Mouse (Mus musculus) hindbrain, embryonic 11.5 days (tissue): ENCODE measurements around the gene Xpo6. TPM values are rescaled to one million over a fixed set of nuclear protein-coding genes. Genes with fewer than 3 reads are reported as not detected.

Experiments used
- ATAC-seq: fragments of 200-750 bp; cut with Nextera tagmentation; 2 replicates; pipeline ENCODE4 v1.8.0; 2017; ENCODE audit warnings: mild to moderate bottlenecking, moderate TSS enrichment, moderate library complexity; ENCODE audit not compliant: low FRiP score
- DNase-seq: peaks from one replicate; pipeline ENCODE4 v3.0.0-alpha.2; 2015; ENCODE audit warnings: low spot score
- H3K27ac ChIP-seq: fragments of 300-500 bp; sonication (generic); 2 replicates; pipeline ENCODE4 v1.5.1; 2014; ENCODE audit warnings: mild to moderate bottlenecking, low read depth, low read length
- H3K27me3 ChIP-seq: fragments of 300-500 bp; sonication (generic); 2 replicates; pipeline ENCODE4 v1.6.1; 2014; ENCODE audit warnings: mild to moderate bottlenecking, low read length, moderate library complexity, mixed read lengths; ENCODE audit not compliant: control insufficient read depth, insufficient read depth
- H3K36me3 ChIP-seq: fragments of 300-500 bp; sonication (generic); 2 replicates; pipeline ENCODE4 v1.6.1; 2014; ENCODE audit warnings: mild to moderate bottlenecking, low read length, moderate library complexity, mixed read lengths; ENCODE audit not compliant: control insufficient read depth, insufficient read depth
- H3K4me1 ChIP-seq: fragments of 300-500 bp; sonication (generic); replicated peaks from 2 replicates; pipeline ENCODE4 v1.6.1; 2014; ENCODE audit warnings: low read length, mixed read lengths; ENCODE audit not compliant: control insufficient read depth, insufficient read depth
- H3K4me2 ChIP-seq: fragments of 300-500 bp; sonication (generic); replicated peaks from 2 replicates; pipeline ENCODE4 v1.6.1; 2014; ENCODE audit warnings: mild to moderate bottlenecking, low read depth, low read length
- H3K4me3 ChIP-seq: fragments of 300-500 bp; sonication (generic); 2 replicates; pipeline ENCODE4 v1.5.1; 2014; ENCODE audit warnings: low read depth, low read length
- H3K9ac ChIP-seq: fragments of 300-500 bp; sonication (generic); 2 replicates; pipeline ENCODE4 v1.6.1; 2014; ENCODE audit warnings: low read depth, low read length
- H3K9me3 ChIP-seq: fragments of 300-500 bp; sonication (generic); 2 replicates; pipeline ENCODE4 v1.6.1; 2016; ENCODE audit warnings: low read length; ENCODE audit not compliant: control insufficient read depth
- WGBS: fragments of 180-500 bp; shearing (Covaris S2); extraction: QIAGEN DNeasy Blood & Tissue Kit; methylation state at CpG from one replicate; pipeline ENCODE4 v1.1.7; 2014; 5-methylcytosine and 5-hydroxymethylcytosine counted together
- polyA plus RNA-seq: library from polyadenylated mRNA; unstranded; fragments of >200 nt; fragmentation: Nextera tagmentation; extraction: Ambion mirVana; gene quantifications from 2 replicates; pipeline ENCODE4 v1.2.1, GENCODE M21; 2014

Xpo6 gene
- polyA plus RNA-seq, 1 experiment from 2014 or later = 69.4 TPM

DNA sequence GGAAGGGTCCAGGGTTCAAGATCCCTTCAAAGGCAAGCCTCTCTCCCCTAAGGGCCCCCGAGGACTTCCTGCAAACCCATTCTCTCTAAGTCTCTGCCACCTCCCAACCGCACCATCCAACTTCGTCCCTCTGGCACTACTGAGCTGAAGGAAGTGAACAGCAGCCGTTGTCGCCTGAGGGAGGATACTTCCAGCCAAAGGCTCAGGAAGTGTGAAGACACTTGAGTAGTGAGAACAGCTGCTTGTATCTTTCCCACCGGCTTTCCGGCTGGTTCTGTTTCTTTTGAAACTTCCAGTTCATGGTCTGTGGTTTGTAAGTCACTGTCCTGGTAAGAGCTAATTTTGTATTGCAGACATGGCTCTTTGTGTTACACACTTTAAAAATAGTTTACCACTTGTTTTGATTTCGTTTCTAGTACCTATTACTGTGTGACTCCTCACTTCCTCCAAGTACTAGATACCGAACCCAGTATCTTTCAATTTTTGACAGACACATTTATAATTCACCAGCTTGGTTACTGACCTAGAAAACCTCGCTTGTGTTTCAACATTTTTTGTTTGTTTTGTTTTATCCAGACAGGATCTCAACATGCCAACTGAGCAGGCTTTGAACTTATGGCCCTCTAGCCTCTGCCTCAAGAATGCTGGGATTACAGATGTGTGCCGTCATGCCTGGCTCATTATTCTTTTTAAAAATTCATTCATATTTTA lies 35.9 kb upstream of the Xpo6 start:
- WGBS = 65% methylated on average over 11 of the region's 11 CpGs
- Histone ChIP-seq H3K4me1 (no peaks in the 10 kb centered on the region), H3K4me3 (no peak overlapping the region), H3K9ac (no peak overlapping the region), H3K27me3 (no peaks in the 10 kb centered on the region), H3K9me3 (no peaks in the 10 kb centered on the region), H3K36me3 (no peaks in the 10 kb centered on the region), H3K27ac (no peak overlapping the region), H3K4me2 (no peak overlapping the region)
- ATAC-seq (no peak), DNase-seq (no peak)

DNA sequence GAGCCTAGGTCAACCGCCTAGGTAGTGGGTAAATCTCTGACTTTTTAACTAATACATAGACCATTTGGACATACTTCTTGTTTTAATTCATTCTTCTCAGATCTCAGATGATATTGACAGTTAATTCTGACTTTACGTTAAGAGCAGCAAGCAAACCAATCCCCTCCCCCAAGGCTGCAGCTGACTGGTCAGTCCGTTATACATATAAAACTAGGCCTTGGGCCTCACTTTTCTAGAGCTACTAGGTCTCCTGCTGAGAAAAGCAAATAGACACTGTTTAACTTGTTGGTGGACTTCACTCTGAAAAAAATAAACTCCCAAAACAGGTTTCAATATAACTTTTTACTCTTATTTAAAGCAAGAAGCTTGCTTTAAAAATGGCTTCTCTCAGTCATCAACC lies 34.3 kb upstream of the Xpo6 start:
- Histone ChIP-seq H3K27ac (no peak overlapping the region), H3K4me3 (no peak overlapping the region), H3K9ac (no peak overlapping the region), H3K27me3 (no peaks in the 10 kb centered on the region), H3K4me2 (no peak overlapping the region), H3K4me1 (no peaks in the 10 kb centered on the region), H3K9me3 (no peaks in the 10 kb centered on the region), H3K36me3 (no peaks in the 10 kb centered on the region)
- WGBS = 85% methylated on average over 3 of the region's 3 CpGs
- DNase-seq (no peak), ATAC-seq (no peak)

DNA sequence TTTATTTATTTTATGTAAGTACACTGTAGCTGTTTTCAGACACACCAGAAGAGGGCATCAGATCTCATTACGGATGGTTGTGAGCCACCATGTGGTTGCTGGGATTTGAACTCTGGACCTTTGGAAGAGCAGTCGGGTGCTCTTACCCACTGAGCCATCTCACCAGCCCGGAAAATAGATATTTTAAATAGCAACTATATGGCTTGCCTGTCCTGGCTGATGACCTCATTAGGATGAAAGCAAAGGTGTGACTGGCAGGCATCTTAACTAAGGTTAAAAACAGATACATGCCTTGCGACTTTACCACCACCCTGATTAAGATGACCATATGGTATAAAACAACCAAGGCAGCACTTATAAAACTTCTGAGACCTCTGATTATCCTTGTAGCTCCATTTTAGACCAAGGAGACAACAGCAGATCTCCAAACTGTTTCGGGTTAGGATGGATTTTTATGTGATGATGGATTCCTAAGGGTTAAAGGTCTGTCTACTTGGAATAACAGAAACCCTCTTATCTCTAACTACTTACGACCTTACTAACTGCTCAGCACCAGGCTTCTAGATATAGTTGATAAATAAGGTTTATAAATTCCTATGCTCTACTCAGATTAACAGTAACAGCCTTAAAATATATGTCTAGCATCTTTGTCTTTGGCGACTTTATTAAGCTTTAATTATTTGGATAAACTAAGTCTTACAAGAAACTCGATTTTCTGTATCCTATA lies 32.2 kb upstream of the Xpo6 start:
- ATAC-seq = no peak
- Histone ChIP-seq H3K36me3 (no peaks in the 10 kb centered on the region), H3K4me3 (no peak overlapping the region), H3K9me3 (no peaks in the 10 kb centered on the region), H3K4me2 (no peak overlapping the region), H3K27ac (no peak overlapping the region), H3K9ac (no peak overlapping the region), H3K4me1 (no peaks in the 10 kb centered on the region), H3K27me3 (no peaks in the 10 kb centered on the region)
- no peak for DNase-seq
- 84% methylated on average over 7 of the region's 8 CpGs for WGBS

DNA sequence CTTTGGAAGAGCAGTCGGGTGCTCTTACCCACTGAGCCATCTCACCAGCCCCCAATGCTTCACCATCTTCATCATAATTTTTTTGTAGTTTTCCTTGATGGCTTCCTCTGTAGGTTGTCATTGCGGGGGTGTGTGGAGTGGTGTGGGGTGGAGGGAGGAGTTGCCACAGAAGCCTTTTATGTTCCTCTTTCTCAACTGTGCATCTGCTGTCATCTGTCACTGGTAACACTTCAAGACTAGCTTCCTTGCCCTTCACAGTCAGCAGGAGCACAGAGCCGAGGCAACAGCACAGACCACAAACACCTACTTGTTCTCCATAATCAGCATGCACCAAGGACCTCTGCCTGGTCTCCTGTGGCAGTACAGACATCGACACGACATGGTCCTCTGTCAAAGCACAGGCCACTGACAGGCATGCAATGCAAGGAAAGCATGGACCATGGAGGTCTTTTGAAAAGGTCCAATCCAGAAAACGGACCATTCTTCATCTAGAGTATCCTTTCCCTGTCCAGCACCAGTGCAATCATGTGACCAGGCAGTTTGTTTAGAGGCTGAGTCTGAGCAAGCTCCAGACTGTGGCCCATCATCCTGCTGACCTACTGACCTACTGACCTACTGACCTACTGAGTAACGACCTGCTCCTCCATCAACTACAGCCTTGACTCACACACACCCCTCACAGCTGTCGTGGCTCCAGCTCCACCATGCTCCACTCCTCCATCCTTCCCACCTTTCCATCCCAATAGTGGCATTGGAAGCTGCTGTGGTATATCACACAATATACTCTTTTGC lies 30.3 kb upstream of the Xpo6 start:
- no peaks in the 10 kb centered on the region for H3K27me3 ChIP-seq
- ATAC-seq = no peak
- no peaks in the 10 kb centered on the region for H3K4me1 ChIP-seq
- no peak overlapping the region for H3K4me3 ChIP-seq
- H3K36me3 ChIP-seq = no peaks in the 10 kb centered on the region
- H3K27ac ChIP-seq = no peak overlapping the region
- no peak overlapping the region for H3K9ac ChIP-seq
- H3K9me3 ChIP-seq = no peaks in the 10 kb centered on the region
- H3K4me2 ChIP-seq = no peak overlapping the region
- WGBS = 67% methylated on average over 8 of the region's 8 CpGs
- DNase-seq = no peak

DNA sequence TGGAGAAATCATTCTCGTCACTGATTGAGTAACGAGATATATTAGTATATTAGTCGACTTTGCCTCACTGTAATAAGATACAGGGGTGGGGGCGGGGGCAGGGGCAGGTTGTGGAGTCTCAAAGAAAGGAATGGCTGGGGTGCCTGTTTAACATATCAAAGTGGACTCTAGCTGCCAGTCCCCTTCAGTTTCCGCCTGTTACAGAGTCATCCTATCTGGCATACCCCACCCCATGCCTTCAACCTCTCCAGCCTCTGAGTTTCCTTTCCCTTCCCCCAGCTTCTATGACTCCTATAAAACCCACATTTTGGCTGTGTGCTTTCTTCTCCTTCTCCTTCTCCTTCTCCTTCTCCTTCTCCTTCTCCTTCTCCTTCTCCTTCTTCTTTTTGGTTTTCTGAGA lies 25.8 kb upstream of the Xpo6 start:
- WGBS = 18% methylated on average over 5 of the region's 5 CpGs
- no peak for DNase-seq
- H3K27me3 ChIP-seq = no peaks in the 10 kb centered on the region
- no peak overlapping the region for H3K4me2 ChIP-seq
- H3K36me3 ChIP-seq = no peaks in the 10 kb centered on the region
- no peaks in the 10 kb centered on the region for H3K9me3 ChIP-seq
- H3K9ac ChIP-seq = no peak overlapping the region
- ATAC-seq = no peak
- no peaks in the 10 kb centered on the region for H3K4me1 ChIP-seq
- H3K27ac ChIP-seq = no peak overlapping the region
- no peak overlapping the region for H3K4me3 ChIP-seq

DNA sequence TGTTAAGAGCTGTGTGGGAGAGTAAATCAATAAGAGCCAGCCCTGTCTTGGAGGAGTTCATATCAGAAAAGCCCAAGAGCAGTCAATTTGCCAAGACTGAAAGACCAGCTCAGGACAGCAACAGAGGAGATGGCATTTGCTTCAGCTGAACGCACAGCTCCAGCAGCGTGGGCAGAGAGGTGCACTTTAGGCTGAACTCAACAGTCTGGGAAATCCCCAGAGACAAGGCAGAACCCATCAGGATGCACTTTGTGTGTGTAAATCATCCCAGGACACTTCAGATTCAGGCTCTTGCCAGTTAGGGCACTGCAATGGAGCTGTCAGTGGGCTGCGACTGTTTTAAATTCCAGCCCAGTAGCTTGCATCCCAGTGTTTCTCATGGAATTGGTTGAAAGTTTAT lies 22.5 kb upstream of the Xpo6 start:
- no peak for DNase-seq
- no peak overlapping the region for H3K4me3 ChIP-seq
- no peaks in the 10 kb centered on the region for H3K4me1 ChIP-seq
- H3K4me2 ChIP-seq = no peak overlapping the region
- no peak for ATAC-seq
- WGBS = 70% methylated on average over 3 of the region's 3 CpGs
- H3K27ac ChIP-seq = no peak overlapping the region
- H3K36me3 ChIP-seq = no peaks in the 10 kb centered on the region
- no peaks in the 10 kb centered on the region for H3K9me3 ChIP-seq
- H3K27me3 ChIP-seq = no peaks in the 10 kb centered on the region
- no peak overlapping the region for H3K9ac ChIP-seq

DNA sequence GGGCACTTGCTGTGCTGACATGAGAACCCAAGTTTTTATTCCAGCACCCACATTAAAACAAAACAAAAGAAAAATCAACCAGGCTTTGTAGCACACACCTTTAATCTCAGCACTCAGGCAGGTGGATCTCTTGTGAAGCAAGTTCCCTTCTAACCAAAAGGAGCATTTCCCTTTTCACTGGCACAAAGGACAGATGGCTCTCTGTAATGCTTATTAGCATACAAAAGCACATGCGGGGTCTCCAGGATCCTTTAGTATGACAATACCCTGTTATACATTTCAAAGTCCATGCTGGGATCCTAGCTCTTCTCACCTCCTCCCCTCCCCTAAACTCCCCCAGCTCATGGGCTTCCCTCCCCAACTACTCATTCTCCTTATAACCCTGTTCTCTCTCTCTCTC lies 20.3 kb upstream of the Xpo6 start:
- Histone ChIP-seq H3K4me1 (no peaks in the 10 kb centered on the region), H3K9me3 (no peaks in the 10 kb centered on the region), H3K36me3 (no peaks in the 10 kb centered on the region), H3K27me3 (no peaks in the 10 kb centered on the region), H3K4me3 (no peak overlapping the region), H3K27ac (no peak overlapping the region), H3K4me2 (no peak overlapping the region), H3K9ac (no peak overlapping the region)
- ATAC-seq (no peak), DNase-seq (no peak)
- 31% methylated on average over 1 of the region's 1 CpGs for WGBS

DNA sequence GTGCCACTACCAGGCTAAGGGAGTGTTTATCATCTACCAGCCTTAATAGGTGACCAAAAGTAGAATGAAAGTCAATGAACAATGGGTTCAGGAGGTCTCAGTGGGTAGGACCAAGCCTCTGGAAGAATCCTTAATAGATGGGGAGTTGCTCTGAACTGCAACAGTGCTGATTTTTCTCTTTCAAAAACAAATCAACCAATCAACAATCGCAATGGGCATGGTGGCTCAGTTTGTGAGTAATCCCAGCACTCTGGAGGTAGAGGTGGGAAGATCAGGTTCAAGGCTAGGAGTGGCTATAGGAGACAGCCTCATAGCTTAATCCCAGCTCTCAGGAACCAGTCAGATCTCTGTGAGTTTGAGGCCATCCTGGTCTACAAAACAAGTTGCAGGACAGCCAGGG lies 18.0 kb upstream of the Xpo6 start:
- DNase-seq (no peak), ATAC-seq (no peak)
- Histone ChIP-seq H3K9me3 (no peaks in the 10 kb centered on the region), H3K4me1 (no peaks in the 10 kb centered on the region), H3K9ac (no peak overlapping the region), H3K4me3 (no peak overlapping the region), H3K4me2 (no peak overlapping the region), H3K27ac (no peak overlapping the region), H3K36me3 (no peaks in the 10 kb centered on the region), H3K27me3 (no peaks in the 10 kb centered on the region)
- WGBS = 72% methylated on average over 1 of the region's 1 CpGs
